Mouse (Mus musculus): ENCODE measurements around the gene Mgat4a. TPM values are rescaled to one million over a fixed set of nuclear protein-coding genes. Genes with fewer than 3 reads are reported as not detected.

The Mgat4a gene
- 1.1 and 3.8 TPM in 2 replicates for polyA plus RNA-seq (2012; ENCODE audit: low replicate concordance)

GRCm38 (mm10) chr1:37540810-37541658 lies at the start of gene Mgat4a:
Gene Mgat4a, minus strand, starts transcription at chr1:37541016.

GRCm38 (mm10) chr1:37429366-37430296 lies 111.2 kb downstream of the Mgat4a start, which contains the start of the genes Coa5 and Unc50:
Gene Coa5, minus strand, starts transcription at chr1:37430103.
Gene Unc50, plus strand, starts transcription at chr1:37430139.

Other genes with a start within 250 kb of the Mgat4a start
- gene Inpp4a, start 241.2 kb downstream of the Mgat4a start, polyA plus RNA-seq (2012; ENCODE audit: low replicate concordance) = 3.0 and 12.5 TPM in 2 replicates
- 6.1 and 13.9 TPM in 2 replicates for gene Coa5, start 110.9 kb downstream of the Mgat4a start, polyA plus RNA-seq (2012; ENCODE audit: low replicate concordance)
- 34.2 and 48.1 TPM in 2 replicates for gene Unc50, start 110.9 kb downstream of the Mgat4a start, polyA plus RNA-seq (2012; ENCODE audit: low replicate concordance)
- gene 2010300C02Rik, start 179.1 kb upstream of the Mgat4a start, polyA plus RNA-seq (2012; ENCODE audit: low replicate concordance) = 0.27 and 0.39 TPM in 2 replicates

Measured in leukemia stem cell, adult 10-12 weeks (primary cell).